Mouse (Mus musculus) left cerebral cortex, postnatal 4 days (tissue): ENCODE measurements around the gene Bdkrb1. TPM values are rescaled to one million over a fixed set of nuclear protein-coding genes. Genes with fewer than 3 reads are reported as not detected.

ENCODE experiments used
- DNase-seq: peaks from one replicate; pipeline ENCODE4 v3.0.0-alpha.2; 2022
- intact Hi-C: fragments of 180-260 bp; cut with DNase I; formaldehyde crosslinking; loops from one replicate; pipeline ENCODE4 v1.15.1; 2025
- total RNA-seq, 2 experiments: library from RNA; stranded (reverse); gene quantifications; 2 replicates each; pipeline ENCODE4 v1.2.3; 2021

The Bdkrb1 gene
- total RNA-seq: not detected

- no peak for DNase-seq
- intact Hi-C loops: loop anchor here (10.0 kb wide), 1 partner anchor 168 kb away; no protein-coding TSS in a partner anchor
Observed at GRCm38 (mm10) chr12:105602581-105603210, at the start of gene Bdkrb1. Gene Bdkrb1, plus strand, starts transcription at chr12:105603085.

- DNase-seq: no peak
- intact Hi-C loops: no loop called here
Observed at GRCm38 (mm10) chr12:105554151-105554772, 48.6 kb upstream of the Bdkrb1 start.

GRCm38 (mm10) chr12:105555172-105555571 lies 47.7 kb upstream of the Bdkrb1 start:
- DNase-seq: no peak
- intact Hi-C loops: no loop called here

- intact Hi-C loops: no loop called here
- DNase-seq: peak; percentile 50
Observed at GRCm38 (mm10) chr12:105557250-105557925, 45.5 kb upstream of the Bdkrb1 start.

- intact Hi-C loops: no loop called here
- DNase-seq: no peak
Observed at GRCm38 (mm10) chr12:105561007-105561534, 41.8 kb upstream of the Bdkrb1 start.

- intact Hi-C loops: no loop called here
- DNase-seq: no peak
Observed at GRCm38 (mm10) chr12:105562056-105562820, 40.6 kb upstream of the Bdkrb1 start.

- no peak for DNase-seq
- intact Hi-C loops: no loop called here
Observed at GRCm38 (mm10) chr12:105562936-105563680, 39.8 kb upstream of the Bdkrb1 start, which contains the start of gene Bdkrb2. Gene Bdkrb2, plus strand, starts transcription at chr12:105563226.

GRCm38 (mm10) chr12:105563726-105564275 lies 39.1 kb upstream of the Bdkrb1 start:
- intact Hi-C loops: no loop called here
- no peak for DNase-seq

GRCm38 (mm10) chr12:105565221-105565620 lies 37.7 kb upstream of the Bdkrb1 start:
- intact Hi-C loops: no loop called here
- DNase-seq: no peak

- intact Hi-C loops: no loop called here
- no peak for DNase-seq
Observed at GRCm38 (mm10) chr12:105571867-105572266, 31.0 kb upstream of the Bdkrb1 start.

GRCm38 (mm10) chr12:105572622-105573021 lies 30.3 kb upstream of the Bdkrb1 start:
- DNase-seq: no peak
- intact Hi-C loops: no loop called here

- intact Hi-C loops: no loop called here
- no peak for DNase-seq
Observed at GRCm38 (mm10) chr12:105574356-105574755, 28.5 kb upstream of the Bdkrb1 start.

- no peak for DNase-seq
- intact Hi-C loops: no loop called here
Observed at GRCm38 (mm10) chr12:105580490-105580889, 22.4 kb upstream of the Bdkrb1 start.

GRCm38 (mm10) chr12:105582486-105582885 lies 20.4 kb upstream of the Bdkrb1 start:
- DNase-seq: no peak
- intact Hi-C loops: no loop called here

GRCm38 (mm10) chr12:105583484-105583883 lies 19.4 kb upstream of the Bdkrb1 start:
- intact Hi-C loops: no loop called here
- DNase-seq: no peak

- DNase-seq: peak; percentile 84
- intact Hi-C loops: no loop called here
Observed at GRCm38 (mm10) chr12:105584851-105585250, 18.0 kb upstream of the Bdkrb1 start.

GRCm38 (mm10) chr12:105587526-105587925 lies 15.4 kb upstream of the Bdkrb1 start:
- DNase-seq: no peak
- intact Hi-C loops: no loop called here

- DNase-seq: no peak
- intact Hi-C loops: loop anchor here (5.0 kb wide), 1 partner anchor 88 kb away; no protein-coding TSS in a partner anchor
Observed at GRCm38 (mm10) chr12:105590786-105591185, 12.1 kb upstream of the Bdkrb1 start.

- intact Hi-C loops: loop anchor here (5.0 kb wide), 1 partner anchor 90 kb away; no protein-coding TSS in a partner anchor
- no peak for DNase-seq
Observed at GRCm38 (mm10) chr12:105592361-105592761, 10.5 kb upstream of the Bdkrb1 start.

GRCm38 (mm10) chr12:105593471-105593870 lies 9.4 kb upstream of the Bdkrb1 start:
- no peak for DNase-seq
- intact Hi-C loops: loop anchor here (5.0 kb wide), 1 partner anchor 91 kb away; no protein-coding TSS in a partner anchor
